Mouse (Mus musculus): ENCODE measurements around the gene H2-K1.
"Not testable (repeated sequence)": the region's sequence is repeated elsewhere in the genome, so short reads cannot be mapped to it uniquely, and the experiment has no call there.

Gene H2-K1

GRCm38 (mm10) chr17:33991788-33992664, 8.1 kb downstream of the H2-K1 start:
- no peak for DNase-seq (ENCODE audit: extremely low spot score, low read depth, low spot score)

- DNase-seq (ENCODE audit: extremely low spot score, low read depth, low spot score), result not testable (repeated sequence)
Measured at GRCm38 (mm10) chr17:33982136-33982535, 18.0 kb downstream of the H2-K1 start.

- DNase-seq (ENCODE audit: extremely low spot score, low read depth, low spot score), result not testable (repeated sequence)
Measured at GRCm38 (mm10) chr17:33981192-33981909, 18.8 kb downstream of the H2-K1 start.

- DNase-seq (ENCODE audit: extremely low spot score, low read depth, low spot score), result no peak
Measured at GRCm38 (mm10) chr17:33980181-33981035, 19.7 kb downstream of the H2-K1 start.

- no peak for DNase-seq (ENCODE audit: extremely low spot score, low read depth, low spot score)
Measured at GRCm38 (mm10) chr17:33979512-33980050, 20.6 kb downstream of the H2-K1 start.

- no peak for DNase-seq (ENCODE audit: extremely low spot score, low read depth, low spot score)
Measured at GRCm38 (mm10) chr17:33978631-33979031, 21.5 kb downstream of the H2-K1 start.

GRCm38 (mm10) chr17:33977861-33978557, 22.1 kb downstream of the H2-K1 start:
- no peak for DNase-seq (ENCODE audit: extremely low spot score, low read depth, low spot score)

GRCm38 (mm10) chr17:33973572-33973971, 26.6 kb downstream of the H2-K1 start:
- no peak for DNase-seq (ENCODE audit: extremely low spot score, low read depth, low spot score)

- DNase-seq (ENCODE audit: extremely low spot score, low read depth, low spot score), result no peak
Measured at GRCm38 (mm10) chr17:33972691-33973090, 27.5 kb downstream of the H2-K1 start.

GRCm38 (mm10) chr17:33969394-33969793, 30.8 kb downstream of the H2-K1 start:
- DNase-seq (ENCODE audit: extremely low spot score, low read depth, low spot score), result no peak

- DNase-seq (ENCODE audit: extremely low spot score, low read depth, low spot score), result no peak
Measured at GRCm38 (mm10) chr17:33968927-33969326, 31.2 kb downstream of the H2-K1 start.

GRCm38 (mm10) chr17:33968489-33968888, 31.7 kb downstream of the H2-K1 start:
- DNase-seq (ENCODE audit: extremely low spot score, low read depth, low spot score), result no peak

- no peak for DNase-seq (ENCODE audit: extremely low spot score, low read depth, low spot score)
Measured at GRCm38 (mm10) chr17:33965846-33966550, 34.1 kb downstream of the H2-K1 start.

GRCm38 (mm10) chr17:33965082-33965845, 34.9 kb downstream of the H2-K1 start:
- DNase-seq (ENCODE audit: extremely low spot score, low read depth, low spot score), result no peak

GRCm38 (mm10) chr17:33962876-33963275, 37.3 kb downstream of the H2-K1 start:
- no peak for DNase-seq (ENCODE audit: extremely low spot score, low read depth, low spot score)

GRCm38 (mm10) chr17:33959948-33960347, 40.2 kb downstream of the H2-K1 start:
- no peak for DNase-seq (ENCODE audit: extremely low spot score, low read depth, low spot score)

- DNase-seq (ENCODE audit: extremely low spot score, low read depth, low spot score), result no peak
Measured at GRCm38 (mm10) chr17:33959135-33959534, 41.0 kb downstream of the H2-K1 start.

- no peak for DNase-seq (ENCODE audit: extremely low spot score, low read depth, low spot score)
Measured at GRCm38 (mm10) chr17:33958451-33958850, 41.7 kb downstream of the H2-K1 start.

GRCm38 (mm10) chr17:33957493-33957892, 42.7 kb downstream of the H2-K1 start:
- DNase-seq (ENCODE audit: extremely low spot score, low read depth, low spot score), result no peak
